Mouse (Mus musculus): ENCODE results near the gene Acat2. TPM values are rescaled to one million over a fixed set of nuclear protein-coding genes. Genes with fewer than 3 reads are reported as not detected.
A peak's percentile ranks its signal among the peaks of the same experiment; 100 is the strongest.

Gene Acat2
- polyA plus RNA-seq, 1 experiment: 143 TPM

- no peak for DNase-seq (ENCODE audit: low read depth)
- no peak for TF ChIP-seq POLR2A (IDR thresholded peaks at IDR 0.05; ENCODE audit: borderline replicate concordance, extremely low read depth, insufficient read depth, insufficient read length, poor library complexity, severe bottlenecking)
- no peak for TF ChIP-seq CTCF (IDR thresholded peaks at IDR 0.05; ENCODE audit: borderline replicate concordance, extremely low read depth, insufficient read depth, insufficient read length)
Observed at GRCm38 (mm10) chr17:12921073-12921472, 39.5 kb downstream of the Acat2 start.

- DNase-seq (ENCODE audit: low read depth): no peak
- TF ChIP-seq POLR2A (IDR thresholded peaks at IDR 0.05; ENCODE audit: borderline replicate concordance, extremely low read depth, insufficient read depth, insufficient read length, poor library complexity, severe bottlenecking): no peak
- TF ChIP-seq CTCF (IDR thresholded peaks at IDR 0.05; ENCODE audit: borderline replicate concordance, extremely low read depth, insufficient read depth, insufficient read length): no peak
Observed at GRCm38 (mm10) chr17:12916588-12917380, 43.8 kb downstream of the Acat2 start.

DNA sequence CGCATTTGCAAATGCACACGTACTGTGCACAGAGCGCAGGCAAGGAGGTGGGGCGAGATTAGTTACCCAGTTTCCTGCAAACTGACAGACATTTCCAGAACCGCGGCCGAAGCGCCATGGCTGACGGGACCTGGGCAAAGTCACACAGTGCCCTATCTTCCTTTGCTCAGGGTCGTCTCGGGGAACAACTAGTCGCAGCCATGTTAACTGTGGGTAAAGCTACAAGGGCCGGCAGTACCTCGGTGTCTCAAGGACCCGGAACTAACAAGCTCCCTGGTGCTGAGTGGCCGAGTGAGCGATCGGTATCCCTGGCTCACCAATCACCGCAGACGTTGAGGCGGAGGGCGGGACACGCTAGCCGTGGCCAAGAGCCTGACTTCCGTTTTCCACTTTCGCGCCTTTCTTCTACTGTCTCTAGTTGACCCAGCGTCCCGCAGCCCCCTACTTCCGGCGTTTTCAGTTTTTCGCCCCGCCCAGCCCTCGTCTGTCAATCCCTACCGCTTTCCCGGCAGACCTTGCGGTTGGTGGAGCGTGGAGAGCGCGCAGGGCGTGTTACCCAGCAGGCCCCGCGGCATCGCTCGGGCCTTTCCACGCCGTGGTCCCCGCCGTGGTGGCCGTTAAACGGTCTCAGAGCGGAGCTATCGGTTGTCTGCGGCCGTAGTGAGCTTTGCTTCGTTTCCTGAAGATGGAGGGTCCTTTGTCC lies 44.5 kb downstream of the Acat2 start, which contains the start of gene Mrpl18:
Mrpl18 (minus strand) TSS at position 465 of the 703 bp plus-strand sequence.
- no peak for TF ChIP-seq CTCF (IDR thresholded peaks at IDR 0.05; ENCODE audit: borderline replicate concordance, extremely low read depth, insufficient read depth, insufficient read length)
- peak; percentile 84; the same call in 1 of the 2 replicates for TF ChIP-seq POLR2A (IDR thresholded peaks at IDR 0.05; ENCODE audit: borderline replicate concordance, extremely low read depth, insufficient read depth, insufficient read length, poor library complexity, severe bottlenecking)
- peak; percentile 100 for DNase-seq (ENCODE audit: low read depth)

- no peak for DNase-seq (ENCODE audit: low read depth)
Observed at GRCm38 (mm10) chr17:12915488-12915880, 45.1 kb downstream of the Acat2 start, which contains the start of gene Tcp1. Gene Tcp1 (plus strand): TSS chr17:12915701.

GRCm38 (mm10) chr17:12910391-12910790 lies 50.2 kb downstream of the Acat2 start:
- TF ChIP-seq CTCF (IDR thresholded peaks at IDR 0.05; ENCODE audit: borderline replicate concordance, extremely low read depth, insufficient read depth, insufficient read length) (no peak), POLR2A (IDR thresholded peaks at IDR 0.05; ENCODE audit: borderline replicate concordance, extremely low read depth, insufficient read depth, insufficient read length, poor library complexity, severe bottlenecking) (no peak)
- DNase-seq (ENCODE audit: low read depth): no peak

More at GRCm38 (mm10) chr17:12915488-12915880, 45.1 kb downstream of the Acat2 start, which contains the start of gene Tcp1:
- TF ChIP-seq POLR2A (IDR thresholded peaks at IDR 0.05; ENCODE audit: borderline replicate concordance, extremely low read depth, insufficient read depth, insufficient read length, poor library complexity, severe bottlenecking) (no peak), CTCF (IDR thresholded peaks at IDR 0.05; ENCODE audit: borderline replicate concordance, extremely low read depth, insufficient read depth, insufficient read length) (no peak)

DNA sequence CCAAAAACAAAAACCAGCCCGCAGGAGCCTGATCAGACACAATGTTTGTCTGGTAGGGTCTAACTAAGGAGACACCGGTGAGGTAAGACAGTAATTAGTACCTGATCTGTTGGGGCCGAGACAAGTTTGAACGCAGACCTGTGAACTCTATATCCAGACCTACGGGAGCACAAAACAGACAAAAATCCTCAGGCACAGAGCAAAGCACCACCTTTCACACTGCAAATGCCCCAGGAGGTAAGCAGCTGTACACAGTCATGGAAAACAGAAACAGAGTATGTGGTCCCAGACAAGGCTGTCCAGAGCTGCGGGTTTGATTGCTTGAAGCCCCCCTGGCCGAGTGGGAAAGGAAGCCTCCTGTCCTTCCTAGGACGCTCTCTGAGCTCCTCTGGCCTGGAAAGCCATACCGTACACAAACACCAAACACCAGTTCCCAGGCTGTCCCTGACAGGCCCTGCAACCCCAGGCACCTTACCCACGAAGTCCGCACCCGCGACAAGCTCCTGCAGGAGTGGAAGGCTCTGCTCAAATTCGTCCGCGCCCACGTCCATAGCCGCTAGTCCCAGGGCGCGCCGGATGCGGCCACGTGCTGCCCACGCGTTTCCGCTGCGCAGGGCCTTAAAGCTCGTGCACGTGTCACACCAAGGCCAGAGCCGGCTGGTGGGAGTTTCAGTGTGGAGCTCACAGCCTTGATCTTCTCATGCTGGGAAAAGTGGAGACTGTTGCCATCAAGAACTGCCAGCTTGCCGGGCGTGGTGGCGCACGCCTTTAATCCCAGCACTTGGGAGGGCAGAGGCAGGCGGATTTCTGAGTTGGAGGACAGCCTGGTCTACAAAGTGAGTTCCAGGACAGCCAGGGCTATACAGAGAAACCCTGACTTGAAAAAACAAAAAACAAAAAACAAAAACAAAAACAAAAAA lies 50.9 kb downstream of the Acat2 start, which contains the start of gene Pnldc1:
Pnldc1 (minus strand) TSS at position 870 of the 920 bp plus-strand sequence.
- DNase-seq (ENCODE audit: low read depth): no peak
- no peak for TF ChIP-seq CTCF (IDR thresholded peaks at IDR 0.05; ENCODE audit: borderline replicate concordance, extremely low read depth, insufficient read depth, insufficient read length)
- no peak for TF ChIP-seq POLR2A (IDR thresholded peaks at IDR 0.05; ENCODE audit: borderline replicate concordance, extremely low read depth, insufficient read depth, insufficient read length, poor library complexity, severe bottlenecking)

DNA sequence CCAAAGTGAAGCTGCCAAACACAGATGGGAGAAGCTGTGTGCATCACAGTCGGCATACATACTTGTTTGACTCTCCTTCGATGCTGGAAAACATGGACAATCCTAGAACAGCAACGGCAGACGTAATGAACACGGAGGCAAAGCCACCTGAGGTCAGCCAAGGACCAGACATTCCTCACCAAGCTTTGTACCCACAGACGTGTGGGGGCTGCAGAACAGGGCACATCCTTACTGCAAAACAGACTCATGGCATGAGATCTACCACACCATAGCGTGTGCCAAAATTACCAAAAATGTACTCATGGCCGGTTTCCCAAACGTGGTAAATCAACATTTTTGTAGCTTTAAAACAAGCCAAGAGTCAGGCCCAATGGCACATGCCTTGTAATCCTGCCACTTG lies 54.1 kb downstream of the Acat2 start:
- TF ChIP-seq POLR2A (IDR thresholded peaks at IDR 0.05; ENCODE audit: borderline replicate concordance, extremely low read depth, insufficient read depth, insufficient read length, poor library complexity, severe bottlenecking) (no peak), CTCF (IDR thresholded peaks at IDR 0.05; ENCODE audit: borderline replicate concordance, extremely low read depth, insufficient read depth, insufficient read length) (no peak)
- DNase-seq (ENCODE audit: low read depth): no peak

DNA sequence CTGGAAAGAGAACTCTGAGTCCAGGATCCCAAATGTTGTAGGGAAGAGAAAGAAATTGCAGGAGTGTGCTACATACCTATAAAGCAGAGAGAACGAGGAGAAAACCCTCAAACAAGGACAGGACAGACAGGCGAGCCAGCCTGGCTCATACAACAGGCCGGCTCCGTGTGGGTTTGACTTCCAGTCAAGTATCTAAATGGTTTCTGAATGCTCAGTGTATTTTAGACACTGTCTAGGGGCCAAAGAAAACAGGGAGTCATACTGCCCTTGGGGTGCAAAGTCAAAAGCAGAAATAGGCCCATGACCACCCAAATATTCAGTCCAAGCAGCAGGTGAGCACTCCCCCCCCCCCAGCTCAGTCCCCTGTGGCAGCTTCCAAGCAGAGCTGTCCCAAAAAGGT lies 54.7 kb downstream of the Acat2 start:
- no peak for TF ChIP-seq POLR2A (IDR thresholded peaks at IDR 0.05; ENCODE audit: borderline replicate concordance, extremely low read depth, insufficient read depth, insufficient read length, poor library complexity, severe bottlenecking)
- no peak for TF ChIP-seq CTCF (IDR thresholded peaks at IDR 0.05; ENCODE audit: borderline replicate concordance, extremely low read depth, insufficient read depth, insufficient read length)
- DNase-seq (ENCODE audit: low read depth): no peak

DNA sequence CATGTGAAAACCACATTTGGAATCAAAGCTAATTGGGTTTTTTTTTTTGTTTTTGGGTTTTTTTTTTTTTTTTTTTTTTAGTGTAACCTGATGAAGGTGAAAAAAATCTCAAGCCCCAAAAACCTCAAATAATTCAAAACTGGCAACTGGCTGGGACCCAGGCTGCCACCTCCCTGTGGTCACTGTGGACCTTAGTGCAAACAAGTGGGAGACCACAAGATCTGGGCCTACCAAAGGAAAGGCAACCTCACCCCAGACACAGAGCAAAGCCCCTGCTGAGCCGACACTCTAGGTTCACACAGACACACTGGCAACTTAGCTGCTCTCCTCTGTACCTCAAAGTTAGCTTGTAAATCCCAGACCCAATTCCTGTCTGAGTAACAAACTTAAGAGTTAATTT lies 56.2 kb downstream of the Acat2 start:
- no peak for DNase-seq (ENCODE audit: low read depth)
- no peak for TF ChIP-seq POLR2A (IDR thresholded peaks at IDR 0.05; ENCODE audit: borderline replicate concordance, extremely low read depth, insufficient read depth, insufficient read length, poor library complexity, severe bottlenecking)
- TF ChIP-seq CTCF (IDR thresholded peaks at IDR 0.05; ENCODE audit: borderline replicate concordance, extremely low read depth, insufficient read depth, insufficient read length): no peak
